Mouse (Mus musculus) MEL (cell line): Measurements from ENCODE around the gene Upk3a. TPM values are rescaled to one million over a fixed set of nuclear protein-coding genes. Genes with fewer than 3 reads are reported as not detected.

Experiments
- DNase-seq: peaks from one replicate; pipeline ENCODE4 v3.0.0; 2011; ENCODE audit warnings: low read depth, low spot score
- H3K27ac ChIP-seq: 2 replicates; pipeline ENCODE4 v1.5.1; 2012; ENCODE audit warnings: low read depth, mild to moderate bottlenecking, control low read depth, low read length, moderate library complexity; ENCODE audit not compliant: control insufficient read depth
- H3K27me3 ChIP-seq, 2 experiments: fragments of 150-350 bp in 1 of 2; sonication (generic) in 1 of 2; 2 replicates each; pipeline ENCODE4 v1.6.1; 2012; ENCODE audit warnings: low read length in 2 of 2, mild to moderate bottlenecking in 2 of 2, improper control_type of control experiment in 1 of 2, moderate library complexity in 1 of 2; ENCODE audit not compliant: insufficient read depth in 2 of 2, control insufficient read depth in 1 of 2
- H3K36me3 ChIP-seq, 2 experiments: 2 replicates each; pipeline ENCODE4 v1.6.1; 2012 to 2014; ENCODE audit warnings: low read length in 2 of 2, improper control_type of control experiment in 1 of 2, inconsistent platforms in 1 of 2, mild to moderate bottlenecking in 1 of 2; ENCODE audit not compliant: insufficient read depth in 2 of 2, control insufficient read depth in 1 of 2
- H3K4me1 ChIP-seq, 2 experiments: fragments of 150-350 bp in 1 of 2; sonication (generic) in 1 of 2; 2 replicates each; pipeline ENCODE4 v1.6.1; 2012; ENCODE audit warnings: low read length in 2 of 2, improper control_type of control experiment in 1 of 2, mild to moderate bottlenecking in 1 of 2; ENCODE audit not compliant: insufficient read depth in 2 of 2, control insufficient read depth in 1 of 2
- H3K4me3 ChIP-seq, 2 experiments: fragments of 150-350 bp in 1 of 2; sonication (generic) in 1 of 2; 2 replicates each; pipeline ENCODE4 v1.5.1; 2012; ENCODE audit warnings: low read depth in 2 of 2, low read length in 2 of 2, mild to moderate bottlenecking in 2 of 2, moderate library complexity in 2 of 2, control low read depth in 1 of 2, improper control_type of control experiment in 1 of 2; ENCODE audit not compliant: control insufficient read depth in 1 of 2, insufficient read depth in 1 of 2
- H3K79me2 ChIP-seq: 2 replicates; pipeline ENCODE4 v1.6.1; 2012; ENCODE audit warnings: mild to moderate bottlenecking, low read length, moderate library complexity; ENCODE audit not compliant: control insufficient read depth, poor library complexity, insufficient read depth
- H3K9ac ChIP-seq: 2 replicates; pipeline ENCODE4 v1.6.1; 2012; ENCODE audit warnings: low read depth, mild to moderate bottlenecking, control low read depth, low read length, moderate library complexity; ENCODE audit not compliant: control insufficient read depth, poor library complexity, severe bottlenecking
- H3K9me3 ChIP-seq: fragments of 150-350 bp; sonication (generic); replicated peaks from 2 replicates; pipeline ENCODE4 v1.6.1; 2012; ENCODE audit warnings: mild to moderate bottlenecking, low read length, improper control_type of control experiment, moderate library complexity; ENCODE audit not compliant: insufficient read depth
- BHLHE40 ChIP-seq: IDR thresholded peaks from 2 replicates; pipeline ENCODE4 v1.6.1; 2012; ENCODE audit warnings: low read depth, mild to moderate bottlenecking, inconsistent platforms, low read length, improper control_type of control experiment, borderline replicate concordance
- CHD2 ChIP-seq: IDR thresholded peaks from 2 replicates; pipeline ENCODE4 v1.6.1; 2011; ENCODE audit warnings: low read length, improper control_type of control experiment
- CTCF ChIP-seq, 3 experiments: IDR thresholded peaks in 2 of 3; conservative IDR thresholded peaks in 1 of 3; 2 replicates each; pipeline ENCODE4 v1.5.1; 2011 to 2012; ENCODE audit warnings: low read length in 3 of 3, low read depth in 2 of 3, mild to moderate bottlenecking in 2 of 3, improper control_type of control experiment in 1 of 3, inconsistent platforms in 1 of 3, mixed read lengths in 1 of 3, moderate library complexity in 1 of 3; ENCODE audit not compliant: control insufficient read depth in 1 of 3, insufficient read depth in 1 of 3, poor library complexity in 1 of 3, severe bottlenecking in 1 of 3
- E2F4 ChIP-seq: IDR thresholded peaks from 2 replicates; pipeline ENCODE4 v1.6.1; 2011; ENCODE audit warnings: low read depth, low read length, improper control_type of control experiment, borderline replicate concordance
- ETS1 ChIP-seq: IDR thresholded peaks from 2 replicates; pipeline ENCODE4 v1.6.1; 2012; ENCODE audit warnings: low read depth, mild to moderate bottlenecking, inconsistent platforms, low read length, improper control_type of control experiment, moderate library complexity
- GABPA ChIP-seq: IDR thresholded peaks from 2 replicates; pipeline ENCODE4 v1.6.1; 2012; ENCODE audit warnings: low read depth, mild to moderate bottlenecking, inconsistent platforms, low read length, improper control_type of control experiment, moderate library complexity
- MAX ChIP-seq: IDR thresholded peaks from 2 replicates; pipeline ENCODE4 v1.6.1; 2011; ENCODE audit warnings: low read length, improper control_type of control experiment
- MAZ ChIP-seq: IDR thresholded peaks from 2 replicates; pipeline ENCODE4 v1.6.1; 2012; ENCODE audit warnings: low read depth, mild to moderate bottlenecking, inconsistent platforms, low read length, improper control_type of control experiment
- MYB ChIP-seq: IDR thresholded peaks from 2 replicates; pipeline ENCODE4 v1.6.1; 2011; ENCODE audit warnings: mild to moderate bottlenecking, low read depth, low read length, improper control_type of control experiment
- MYC ChIP-seq: IDR thresholded peaks from 2 replicates; pipeline ENCODE4 v1.6.1; 2011; ENCODE audit warnings: low read depth, mild to moderate bottlenecking, low read length, improper control_type of control experiment, moderate library complexity
- NELFE ChIP-seq: IDR thresholded peaks from 2 replicates; pipeline ENCODE4 v1.6.1; 2011; ENCODE audit warnings: low read depth, low read length, improper control_type of control experiment
- POLR2A ChIP-seq, 2 experiments: IDR thresholded peaks; 2 replicates each; pipeline ENCODE4 v1.6.1; 2011 to 2012; ENCODE audit warnings: low read length in 2 of 2, mild to moderate bottlenecking in 2 of 2, control low read depth in 1 of 2, improper control_type of control experiment in 1 of 2, low read depth in 1 of 2, moderate library complexity in 1 of 2; ENCODE audit not compliant: control insufficient read depth in 1 of 2, insufficient read depth in 1 of 2, poor library complexity in 1 of 2
- POLR2AphosphoS5 ChIP-seq: IDR thresholded peaks from 2 replicates; pipeline ENCODE4 v1.6.1; 2012; ENCODE audit warnings: low read depth, borderline replicate concordance, mild to moderate bottlenecking, inconsistent platforms, low read length, moderate library complexity, mixed read lengths
- RAD21 ChIP-seq: IDR thresholded peaks from 2 replicates; pipeline ENCODE4 v1.6.1; 2011; ENCODE audit warnings: mild to moderate bottlenecking, low read depth, low read length, improper control_type of control experiment
- SIN3A ChIP-seq: IDR thresholded peaks from 2 replicates; pipeline ENCODE4 v1.6.1; 2012; ENCODE audit warnings: low read length, improper control_type of control experiment, inconsistent platforms
- SMC3 ChIP-seq: IDR thresholded peaks from 2 replicates; pipeline ENCODE4 v1.6.1; 2011; ENCODE audit warnings: low read depth, low read length, improper control_type of control experiment
- TAL1 ChIP-seq: IDR thresholded peaks from 2 replicates; pipeline ENCODE4 v1.6.1; 2012; ENCODE audit warnings: mild to moderate bottlenecking, inconsistent platforms, low read length, moderate library complexity, mixed read lengths
- TBP ChIP-seq: IDR thresholded peaks from 2 replicates; pipeline ENCODE4 v1.8.0; 2011; ENCODE audit warnings: low read depth, low read length, improper control_type of control experiment
- TCF12 ChIP-seq: IDR thresholded peaks from 2 replicates; pipeline ENCODE4 v1.6.1; 2014; ENCODE audit warnings: low read depth, mild to moderate bottlenecking, inconsistent platforms, low read length, improper control_type of control experiment, moderate library complexity
- UBTF ChIP-seq: IDR thresholded peaks from 2 replicates; pipeline ENCODE4 v1.6.1; 2012; ENCODE audit warnings: low read depth, mild to moderate bottlenecking, inconsistent platforms, low read length, improper control_type of control experiment, moderate library complexity, borderline replicate concordance; ENCODE audit not compliant: insufficient read depth
- ZC3H11A ChIP-seq: IDR thresholded peaks from 2 replicates; pipeline ENCODE4 v1.6.1; 2012; ENCODE audit warnings: low read depth, mild to moderate bottlenecking, inconsistent platforms, low read length, improper control_type of control experiment
- ZKSCAN1 ChIP-seq: IDR thresholded peaks from 2 replicates; pipeline ENCODE4 v1.6.1; 2012; ENCODE audit warnings: low read depth, mild to moderate bottlenecking, inconsistent platforms, low read length, improper control_type of control experiment, moderate library complexity
- ZMIZ1 ChIP-seq: IDR thresholded peaks from 2 replicates; pipeline ENCODE4 v1.6.1; 2012; ENCODE audit warnings: low read depth, mild to moderate bottlenecking, inconsistent platforms, low read length, improper control_type of control experiment, moderate library complexity
- polyA plus RNA-seq, 2 experiments: library from polyadenylated mRNA; stranded (reverse) in 1 of 2; unstranded in 1 of 2; fragments of >175 nt in 1 of 2; fragments of >200 nt in 1 of 2; gene quantifications; 2 replicates each; pipeline versions ENCODE4 v1.2.1 to v1.2.4; 2012; ENCODE audit warnings: low replicate concordance in 2 of 2, low read depth in 1 of 2; ENCODE audit not compliant: insufficient read length in 2 of 2, insufficient read depth in 1 of 2, missing spikeins in 1 of 2
- total RNA-seq: library from RNA; depleted of rRNA; stranded (reverse); fragments of 300-350 nt; gene quantifications from 2 replicates; pipeline ENCODE4 v1.2.3, GENCODE M21; 2012

Upk3a gene
- total and polyA plus RNA-seq, 3 experiments, result not detected

DNA sequence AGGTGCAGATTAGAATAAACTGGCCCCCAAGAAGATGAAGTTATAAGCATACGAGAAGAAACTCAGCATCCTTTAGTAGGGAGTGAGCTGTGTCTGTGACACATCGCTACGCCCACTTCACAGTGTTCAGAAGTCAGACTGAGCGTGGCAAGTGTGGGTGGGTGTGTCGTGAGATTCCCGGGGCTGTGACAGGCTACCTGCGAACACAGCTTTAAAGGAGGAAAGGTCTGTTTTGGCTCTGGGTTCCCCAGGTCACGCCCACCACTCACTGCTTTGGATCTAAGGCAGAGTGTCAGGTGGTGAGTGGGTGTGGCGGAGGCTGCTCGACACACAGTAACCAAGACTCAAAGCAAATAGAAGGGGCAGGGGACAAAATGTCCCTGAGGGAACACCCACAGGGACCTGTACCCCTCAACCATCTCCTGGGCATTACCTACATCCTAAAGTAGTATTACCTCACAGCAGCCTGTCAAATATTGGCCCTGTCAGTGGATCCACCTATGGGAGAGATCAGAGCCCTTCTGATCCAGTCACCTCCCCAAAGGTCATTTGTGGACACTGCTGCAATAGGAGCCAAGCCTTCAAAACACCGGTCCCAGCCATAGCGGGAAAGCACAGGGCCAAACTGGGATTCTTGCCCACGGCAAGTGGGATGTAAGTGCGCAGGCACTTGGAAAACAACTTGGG, 19.0 kb upstream of the Upk3a start:
- H3K9ac ChIP-seq, result no peak overlapping the region
- no peak for TF ChIP-seq SMC3
- no peak for TF ChIP-seq RAD21
- no peak for TF ChIP-seq BHLHE40
- no peak for TF ChIP-seq NELFE
- peaks cover 0 to 2% of the 10 kb centered on the region in 2 experiments; a peak in 1 of 4 replicates for H3K36me3 ChIP-seq
- DNase-seq, result no peak
- H3K9me3 ChIP-seq, result no peaks in the 10 kb centered on the region
- no peaks in the 10 kb centered on the region for H3K79me2 ChIP-seq
- H3K4me1 ChIP-seq, result peaks cover 0 to 8% of the 10 kb centered on the region in 2 experiments; a peak in 3 of 4 replicates
- no peak overlapping the region for H3K4me3 ChIP-seq
- no peaks in the 10 kb centered on the region for H3K27me3 ChIP-seq
- H3K27ac ChIP-seq, result no peak overlapping the region

DNA sequence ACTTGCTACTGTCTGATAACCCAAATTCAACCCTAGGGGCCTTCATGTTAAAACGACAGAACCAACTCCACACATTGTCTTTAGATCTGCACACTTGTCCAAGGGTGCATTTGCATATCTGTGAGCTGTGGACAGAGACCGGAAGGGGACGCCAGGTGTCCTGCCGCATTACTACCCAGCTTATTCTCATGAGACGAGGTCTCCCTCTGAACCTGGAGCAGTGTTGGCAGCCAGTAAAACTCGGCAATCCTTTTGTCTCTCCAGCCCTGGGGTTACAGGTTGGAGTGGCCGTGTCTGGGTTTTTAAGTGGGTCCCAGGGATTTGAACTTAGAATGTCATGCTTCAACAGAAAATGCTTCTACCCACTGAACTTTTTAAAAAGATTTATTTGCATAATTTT, 17.0 kb upstream of the Upk3a start:
- no peak overlapping the region for H3K27ac ChIP-seq
- no peaks in the 10 kb centered on the region for H3K79me2 ChIP-seq
- H3K27me3 ChIP-seq, result no peaks in the 10 kb centered on the region

DNA sequence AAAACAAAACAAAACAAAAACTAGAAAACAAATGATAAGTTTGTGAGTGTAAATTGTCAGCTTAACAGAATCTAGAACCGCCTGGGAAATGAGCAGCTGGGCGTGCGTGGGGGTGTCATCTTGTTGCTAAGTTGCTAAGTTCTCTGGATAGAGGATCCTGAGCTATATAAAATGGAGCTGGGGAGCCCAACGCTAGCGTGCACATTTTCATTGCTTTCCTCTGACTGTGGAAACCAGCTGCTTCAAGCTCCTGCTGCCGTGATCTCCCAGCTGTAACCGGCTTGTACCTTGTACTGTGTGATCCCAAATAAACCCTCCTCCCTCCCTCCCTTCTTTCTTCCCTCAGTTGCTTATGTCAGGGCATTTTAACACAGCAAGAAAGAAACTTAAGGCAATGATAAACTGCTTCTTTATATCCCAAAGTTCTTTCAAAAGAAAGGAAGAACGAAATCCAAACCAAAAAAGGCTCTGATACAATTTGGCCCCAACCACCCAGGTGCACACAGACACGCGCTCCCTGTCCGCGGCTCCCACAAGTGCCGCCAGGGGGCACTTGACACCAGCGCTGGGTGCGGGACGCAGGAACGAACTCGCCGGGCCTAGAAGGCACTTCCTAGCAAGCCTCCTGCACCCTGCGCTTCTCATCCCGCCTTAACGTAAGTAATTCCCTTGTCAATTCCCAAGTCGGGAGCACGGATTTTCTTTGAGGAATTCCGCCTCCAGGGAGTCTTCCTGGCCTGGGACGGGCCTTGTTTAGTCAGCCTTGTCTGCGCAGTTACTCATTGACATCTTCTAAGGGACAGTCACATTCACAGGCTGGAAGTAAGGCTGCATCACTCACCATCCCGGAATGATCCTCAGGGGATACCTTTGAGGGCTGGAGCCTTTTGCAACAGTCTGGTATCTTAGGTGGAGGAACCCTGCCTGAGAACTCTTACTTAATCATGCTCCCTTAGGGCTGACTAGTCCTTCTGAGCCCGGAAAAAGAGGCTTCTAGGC, 15.7 kb upstream of the Upk3a start:
- peak overlapping the region in 1 of 2 experiments; percentile 38; a peak in 1 of 4 replicates for H3K4me3 ChIP-seq
- peak; percentile 78 for DNase-seq
- H3K4me1 ChIP-seq, result no peaks in the 10 kb centered on the region
- no peaks in the 10 kb centered on the region for H3K79me2 ChIP-seq
- H3K36me3 ChIP-seq, result no peaks in the 10 kb centered on the region
- no peaks in the 10 kb centered on the region for H3K9me3 ChIP-seq
- H3K27ac ChIP-seq, result no peak overlapping the region
- H3K27me3 ChIP-seq, result no peaks in the 10 kb centered on the region
- peak overlapping the region; percentile 40 for H3K9ac ChIP-seq
- TF ChIP-seq MAZ, result 0 out of 2 replicates have a peak, but pooled peaks have one; percentile 37
- peak; percentile 90 for TF ChIP-seq RAD21
- peak; percentile 79 for TF ChIP-seq ZC3H11A
- no peak for TF ChIP-seq CHD2
- TF ChIP-seq MYC, result 0 out of 2 replicates have a peak, but pooled peaks have one; percentile 49
- peak; percentile 95 for TF ChIP-seq SMC3
- no peak for TF ChIP-seq SIN3A
- no peak for TF ChIP-seq TAL1
- peak; percentile 84 to 95 (median 95) for TF ChIP-seq CTCF (IDR thresholded peaks at IDR 0.05 in 2 of 3, conservative IDR thresholded peaks at IDR 0.05 in 1 of 3; ENCODE audit: control insufficient read depth in 1 of 3, insufficient read depth in 1 of 3, low read depth in 2 of 3, low read length in 3 of 3, poor library complexity in 1 of 3, severe bottlenecking in 1 of 3)
- no peak for TF ChIP-seq ETS1
- no peak for TF ChIP-seq ZKSCAN1
- no peak for TF ChIP-seq GABPA
- no peak for TF ChIP-seq TBP
- TF ChIP-seq TCF12, result no peak
- TF ChIP-seq MAX, result peak; percentile 54; the same call in 1 of the 2 replicates
- no peak for TF ChIP-seq E2F4
- TF ChIP-seq POLR2AphosphoS5, result no peak

More for the DNA sequence above, 17.0 kb upstream of the Upk3a start:
- TF ChIP-seq MYB (no peak), UBTF (no peak), ZMIZ1 (no peak), TBP (no peak), NELFE (no peak), POLR2A (IDR thresholded peaks at IDR 0.05; ENCODE audit: control insufficient read depth in 1 of 2, insufficient read depth in 1 of 2, low read depth in 1 of 2, low read length in 2 of 2, poor library complexity in 1 of 2) (no peak), MAZ (no peak), BHLHE40 (no peak)
- Histone ChIP-seq H3K9me3 (no peaks in the 10 kb centered on the region), H3K9ac (no peak overlapping the region), H3K36me3 (peaks cover 0 to 2% of the 10 kb centered on the region in 2 experiments; a peak in 1 of 4 replicates), H3K4me1 (peaks cover 0 to 4% of the 10 kb centered on the region in 2 experiments; a peak in 3 of 4 replicates), H3K4me3 (no peak overlapping the region)
- no peak for DNase-seq
